Mouse (Mus musculus): ENCODE data around the gene Il24. TPM values are rescaled to one million over a fixed set of nuclear protein-coding genes. Genes with fewer than 3 reads are reported as not detected.

Il24 gene
- total and polyA plus RNA-seq, 3 experiments = not detected

GRCm38 (mm10) chr1:130911401-130912010, 24.3 kb upstream of the Il24 start, which contains the start of gene Il20:
Gene Il20 (minus strand): TSS chr1:130911451.
- Histone ChIP-seq H3K4me2 (ENCODE audit: insufficient read depth, low read depth, poor library complexity, severe bottlenecking) (no peak within 1 kb of the TSS), H3K27me3 (replicated peaks) (no peaks in the 10 kb centered on the region), H3K4me1 (ENCODE audit: control insufficient read depth in 1 of 2, insufficient read depth in 2 of 2) (no peaks in the 10 kb centered on the region), H3K9ac (ENCODE audit: insufficient read depth, low read depth) (no peak within 1 kb of the TSS), H3K79me2 (replicated peaks; ENCODE audit: control insufficient read depth, extremely low read depth, insufficient read depth, poor library complexity, severe bottlenecking) (no peaks in the 10 kb centered on the region), H3K27ac (ENCODE audit: insufficient read depth, low read depth) (no peak within 1 kb of the TSS), H3K4me3 (replicated peaks in 1 of 3; ENCODE audit: low read depth in 2 of 3, low read length in 2 of 3, poor library complexity in 1 of 3) (no peak within 1 kb of the TSS), H3K9me3 (replicated peaks; ENCODE audit: low read length) (peaks cover 2% of the 10 kb centered on the region), H3K36me3 (replicated peaks in 1 of 2; ENCODE audit: control insufficient read depth in 1 of 2, insufficient read depth in 1 of 2, low read length in 1 of 2) (no peaks in the 10 kb centered on the region)
- TF ChIP-seq RAD21 (IDR thresholded peaks at IDR 0.05; ENCODE audit: low read depth, low read length) (no peak), ELF1 (IDR thresholded peaks at IDR 0.05; ENCODE audit: low read depth, low read length) (no peak), PAX5 (IDR thresholded peaks at IDR 0.05; ENCODE audit: low read length) (no peak), POLR2A (IDR thresholded peaks at IDR 0.05; ENCODE audit: low read depth, low read length) (no peak), BHLHE40 (IDR thresholded peaks at IDR 0.05; ENCODE audit: low read depth, low read length) (no peak), JUN (IDR thresholded peaks at IDR 0.05; ENCODE audit: insufficient read depth, low read depth, low read length) (no peak), NRF1 (IDR thresholded peaks at IDR 0.05; ENCODE audit: low read depth, low read length) (no peak), UBTF (IDR thresholded peaks at IDR 0.05; ENCODE audit: low read depth, low read length) (no peak), RCOR1 (conservative IDR thresholded peaks at IDR 0.05; ENCODE audit: low read depth, low read length) (no peak), TBP (conservative IDR thresholded peaks at IDR 0.05; ENCODE audit: low read depth, low read length) (no peak), JUND (conservative IDR thresholded peaks at IDR 0.05; ENCODE audit: low read depth, low read length) (no peak), ZMIZ1 (IDR thresholded peaks at IDR 0.05; ENCODE audit: low read depth, low read length) (no peak), ZNF384 (IDR thresholded peaks at IDR 0.05; ENCODE audit: low read depth, low read length) (no peak), USF1 (IDR thresholded peaks at IDR 0.05; ENCODE audit: low read depth, low read length) (no peak), SMC3 (IDR thresholded peaks at IDR 0.05; ENCODE audit: low read depth, low read length) (no peak), E2F4 (IDR thresholded peaks at IDR 0.05; ENCODE audit: insufficient replicate concordance, low read depth, low read length) (no peak), CHD1 (IDR thresholded peaks at IDR 0.05; ENCODE audit: low read depth, low read length) (no peak), MYC (IDR thresholded peaks at IDR 0.05; ENCODE audit: low read depth, low read length) (no peak)
- dilution Hi-C loops (cut with MboI; ENCODE audit: extremely low pct_ligation_motif_present, extremely low pct_unique_long_range_greater_than_20kb, low sequenced_read_pairs) (no loop called here), in situ Hi-C loops (cut with MboI; ENCODE audit: low pct_ligation_motif_present, low pct_unique_long_range_greater_than_20kb, low sequenced_read_pairs) (no loop called here)
- DNase-seq (ENCODE audit: extremely low read depth) = no peak

GRCm38 (mm10) chr1:130902505-130902904, 15.3 kb upstream of the Il24 start:
- dilution Hi-C loops (cut with MboI; ENCODE audit: extremely low pct_ligation_motif_present, extremely low pct_unique_long_range_greater_than_20kb, low sequenced_read_pairs) = no loop called here

More at GRCm38 (mm10) chr1:130902505-130902904, 15.3 kb upstream of the Il24 start:
- in situ Hi-C loops (cut with MboI; ENCODE audit: low pct_ligation_motif_present, low pct_unique_long_range_greater_than_20kb, low sequenced_read_pairs) = no loop called here
- Histone ChIP-seq H3K27ac (ENCODE audit: insufficient read depth, low read depth) (no peak overlapping the region), H3K79me2 (replicated peaks; ENCODE audit: control insufficient read depth, extremely low read depth, insufficient read depth, poor library complexity, severe bottlenecking) (no peaks in the 10 kb centered on the region), H3K27me3 (replicated peaks) (no peaks in the 10 kb centered on the region), H3K36me3 (replicated peaks in 1 of 2; ENCODE audit: control insufficient read depth in 1 of 2, insufficient read depth in 1 of 2, low read length in 1 of 2) (no peaks in the 10 kb centered on the region), H3K9ac (ENCODE audit: insufficient read depth, low read depth) (no peak overlapping the region), H3K4me3 (replicated peaks in 1 of 3; ENCODE audit: low read depth in 2 of 3, low read length in 2 of 3, poor library complexity in 1 of 3) (no peak overlapping the region), H3K9me3 (replicated peaks; ENCODE audit: low read length) (no peaks in the 10 kb centered on the region), H3K4me2 (ENCODE audit: insufficient read depth, low read depth, poor library complexity, severe bottlenecking) (no peak overlapping the region), H3K4me1 (ENCODE audit: control insufficient read depth in 1 of 2, insufficient read depth in 2 of 2) (peaks cover 0 to 3% of the 10 kb centered on the region in 2 experiments; a peak in 1 of 4 replicates)
- no peak for TF ChIP-seq HCFC1 (IDR thresholded peaks at IDR 0.05; ENCODE audit: low read depth, low read length)
- peak; percentile 18; the same call in 1 of the 2 replicates for TF ChIP-seq BHLHE40 (IDR thresholded peaks at IDR 0.05; ENCODE audit: low read depth, low read length)
- no peak for TF ChIP-seq CHD1 (IDR thresholded peaks at IDR 0.05; ENCODE audit: low read depth, low read length)
- TF ChIP-seq GABPA (IDR thresholded peaks at IDR 0.05; ENCODE audit: insufficient replicate concordance, low read depth, low read length) = no peak
- TF ChIP-seq MXI1 (IDR thresholded peaks at IDR 0.05; ENCODE audit: low read depth, low read length) = no peak
- no peak for TF ChIP-seq E2F4 (IDR thresholded peaks at IDR 0.05; ENCODE audit: insufficient replicate concordance, low read depth, low read length)
- no peak for DNase-seq (ENCODE audit: extremely low read depth)

Measured in CH12.LX (cell line).